Mouse (Mus musculus) liver, adult 2 months (tissue): ENCODE measurements around the gene Hist1h4j. TPM values are rescaled to one million over a fixed set of nuclear protein-coding genes. Genes with fewer than 3 reads are reported as not detected.
"Not testable (repeated sequence)": the region's sequence is repeated elsewhere in the genome, so short reads cannot be mapped to it uniquely, and the experiment has no call there.

Experiments
- DNase-seq: peaks from one replicate; pipeline ENCODE4 v3.0.0-alpha.2; 2011; ENCODE audit warnings: low read depth, low spot score; ENCODE audit errors: extremely low read depth
- H3K27ac ChIP-seq: fragments of 200-500 bp; replicated peaks from 2 replicates; pipeline ENCODE4 v1.5.1; 2012; ENCODE audit warnings: low read depth, mild to moderate bottlenecking, control low read depth, inconsistent platforms, low read length; ENCODE audit not compliant: insufficient read depth
- H3K27me3 ChIP-seq: fragments of 200-500 bp; 2 replicates; pipeline ENCODE4 v1.6.1; 2012; ENCODE audit warnings: mild to moderate bottlenecking, moderate library complexity, low read length, inconsistent platforms; ENCODE audit not compliant: control insufficient read depth, insufficient read depth
- H3K36me3 ChIP-seq: fragments of 200-500 bp; 2 replicates; pipeline ENCODE4 v1.6.1; 2012; ENCODE audit warnings: low read length, inconsistent platforms; ENCODE audit not compliant: control insufficient read depth, insufficient read depth
- H3K4me1 ChIP-seq: fragments of 200-500 bp; 2 replicates; pipeline ENCODE4 v1.6.1; 2011; ENCODE audit warnings: low read length; ENCODE audit not compliant: control insufficient read depth, insufficient read depth
- H3K4me3 ChIP-seq: fragments of 200-500 bp; 2 replicates; pipeline ENCODE4 v1.5.1; 2011; ENCODE audit warnings: low read depth, mild to moderate bottlenecking, control low read depth, low read length, moderate library complexity; ENCODE audit not compliant: insufficient read depth
- H3K79me2 ChIP-seq: fragments of 200-500 bp; 2 replicates; pipeline ENCODE4 v1.6.1; 2012; ENCODE audit warnings: inconsistent platforms, mild to moderate bottlenecking, low read length, moderate library complexity; ENCODE audit not compliant: control insufficient read depth, insufficient read depth
- H3K9ac ChIP-seq: fragments of 200-500 bp; 2 replicates; pipeline ENCODE4 v1.6.1; 2012; ENCODE audit warnings: low read depth, mild to moderate bottlenecking, control low read depth, inconsistent platforms, low read length
- CTCF ChIP-seq: fragments of 200-500 bp; IDR thresholded peaks from 2 replicates; pipeline ENCODE4 v1.5.1; 2011; ENCODE audit warnings: low read depth, low read length, control low read depth
- POLR2A ChIP-seq: fragments of 200-500 bp; IDR thresholded peaks from 2 replicates; pipeline ENCODE4 v1.6.1; 2011; ENCODE audit warnings: low read length, control low read depth; ENCODE audit not compliant: insufficient read depth; ENCODE audit errors: extremely low read depth
- WGBS: fragments of 180-500 bp; shearing (Covaris S2); methylation state at CpG from one replicate; pipeline ENCODE4 v1.1.7; 2018; 5-methylcytosine and 5-hydroxymethylcytosine counted together
- polyA plus RNA-seq: library from polyadenylated mRNA; depleted of rRNA; stranded (reverse); fragments of >200 nt; gene quantifications from 2 replicates; pipeline ENCODE4 v1.2.3, GENCODE M21; 2012
- total RNA-seq: library from RNA; depleted of rRNA; stranded (reverse); fragments of >200 nt; gene quantifications from 2 replicates; pipeline ENCODE4 v1.2.3, GENCODE M21; 2014

The Hist1h4j gene
- total and polyA plus RNA-seq, 2 experiments = 0.31 to 21.5 TPM

GRCm38 (mm10) chr13:21779767-21780731 lies 45.2 kb downstream of the Hist1h4j start, which contains the start of gene Hist1h1b:
Gene Hist1h1b, minus strand, starts transcription at chr13:21780625.
- peak; percentile 31 for DNase-seq
- 1% methylated on average over 44 of the region's 44 CpGs for WGBS
- H3K9ac ChIP-seq = peak within 1 kb of the TSS; percentile 69
- peak within 1 kb of the TSS; percentile 57 for H3K4me3 ChIP-seq
- no peaks in the 10 kb centered on the region for H3K36me3 ChIP-seq
- H3K27me3 ChIP-seq = no peaks in the 10 kb centered on the region
- H3K79me2 ChIP-seq = no peaks in the 10 kb centered on the region
- peaks cover 7% of the 10 kb centered on the region for H3K4me1 ChIP-seq
- TF ChIP-seq CTCF = no peak
- 0 out of 2 replicates have a peak, but pooled peaks have one; percentile 30 for TF ChIP-seq POLR2A
- no peak within 1 kb of the TSS for H3K27ac ChIP-seq

GRCm38 (mm10) chr13:21781021-21781555 lies 46.2 kb downstream of the Hist1h4j start:
- no peak for TF ChIP-seq CTCF
- TF ChIP-seq POLR2A = no peak
- no peak overlapping the region for H3K27ac ChIP-seq
- no peaks in the 10 kb centered on the region for H3K27me3 ChIP-seq
- H3K4me1 ChIP-seq = peaks cover 7% of the 10 kb centered on the region
- WGBS = 54% methylated on average over 6 of the region's 6 CpGs
- H3K9ac ChIP-seq = no peak overlapping the region
- no peaks in the 10 kb centered on the region for H3K36me3 ChIP-seq
- DNase-seq = no peak
- no peak overlapping the region for H3K4me3 ChIP-seq
- H3K79me2 ChIP-seq = no peaks in the 10 kb centered on the region

GRCm38 (mm10) chr13:21781639-21782038 lies 46.8 kb downstream of the Hist1h4j start:
- H3K9ac ChIP-seq = no peak overlapping the region
- no peak overlapping the region for H3K4me3 ChIP-seq
- H3K79me2 ChIP-seq = no peaks in the 10 kb centered on the region
- DNase-seq = no peak
- H3K36me3 ChIP-seq = no peaks in the 10 kb centered on the region
- WGBS = 54% methylated on average over 1 of the region's 1 CpGs
- H3K27me3 ChIP-seq = no peaks in the 10 kb centered on the region
- peaks cover 7% of the 10 kb centered on the region for H3K4me1 ChIP-seq
- TF ChIP-seq POLR2A (no peak), CTCF (no peak)
- H3K27ac ChIP-seq = no peak overlapping the region

GRCm38 (mm10) chr13:21782361-21783254 lies 47.7 kb downstream of the Hist1h4j start:
- not testable (repeated sequence) for H3K79me2 ChIP-seq, DNase-seq, H3K9ac ChIP-seq, H3K27ac ChIP-seq, H3K36me3 ChIP-seq, H3K27me3 ChIP-seq, H3K4me1 ChIP-seq
- H3K4me3 ChIP-seq = peak overlapping the region; percentile 40; the same call in 1 of the 2 replicates
- 10% methylated on average over 17 of the region's 35 CpGs for WGBS
- TF ChIP-seq POLR2A = 0 out of 2 replicates have a peak, but pooled peaks have one; percentile 42

GRCm38 (mm10) chr13:21783255-21783617 lies 48.4 kb downstream of the Hist1h4j start, which contains the start of gene Hist1h3i:
Gene Hist1h3i, minus strand, starts transcription at chr13:21783370.
- no peaks in the 10 kb centered on the region for H3K79me2 ChIP-seq
- H3K4me3 ChIP-seq = peak within 1 kb of the TSS; percentile 56; the same call in 1 of the 2 replicates
- TF ChIP-seq CTCF = no peak
- 0 out of 2 replicates have a peak, but pooled peaks have one; percentile 6 for TF ChIP-seq POLR2A
- H3K27me3 ChIP-seq = no peaks in the 10 kb centered on the region
- no peaks in the 10 kb centered on the region for H3K36me3 ChIP-seq
- no peak within 1 kb of the TSS for H3K9ac ChIP-seq
- under 1% methylated on average over 17 of the region's 20 CpGs for WGBS
- no peak within 1 kb of the TSS for H3K27ac ChIP-seq
- peaks cover 8% of the 10 kb centered on the region for H3K4me1 ChIP-seq
- peak; percentile 70 for DNase-seq
